Mouse (Mus musculus): ENCODE data around the gene Rsl24d1. TPM values are rescaled to one million over a fixed set of nuclear protein-coding genes. Genes with fewer than 3 reads are reported as not detected.

Gene Rsl24d1
- polyA plus RNA-seq, 1 experiment from 2014 or later: 114 TPM

DNA sequence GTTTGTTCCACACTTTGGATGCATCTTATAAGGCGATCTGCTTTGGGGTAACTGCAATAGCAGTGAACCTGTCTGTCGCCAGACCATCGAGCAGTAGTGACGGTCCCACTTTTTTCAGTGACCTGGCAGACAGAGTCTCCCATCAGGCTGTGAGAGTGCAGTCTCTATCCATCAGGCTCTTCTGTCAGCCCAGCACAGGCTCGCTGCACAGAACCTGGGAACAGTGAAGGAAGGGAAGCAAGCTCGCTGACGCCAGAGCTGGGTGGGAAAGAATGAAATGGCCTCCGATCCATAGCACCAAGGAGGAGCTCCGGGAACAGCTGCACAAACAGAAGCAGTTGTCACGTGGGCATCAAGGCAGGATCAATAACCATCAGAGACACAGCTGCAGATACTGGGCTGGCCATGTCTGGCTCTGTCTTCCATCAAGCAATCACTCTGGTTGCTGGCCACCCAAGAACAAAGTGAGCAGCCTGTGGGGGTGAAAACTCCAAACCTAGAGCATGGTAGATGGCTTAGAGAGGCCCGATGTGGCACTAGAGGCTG is 24.2 kb downstream of the Rsl24d1 start:
- Histone ChIP-seq H3K4me3 (ENCODE audit: low read depth, low read length) (no peak overlapping the region), H3K36me3 (ENCODE audit: control insufficient read depth, insufficient read depth, low read length) (no peaks in the 10 kb centered on the region), H3K27me3 (ENCODE audit: control insufficient read depth, insufficient read depth, low read length) (no peaks in the 10 kb centered on the region), H3K27ac (ENCODE audit: low read length) (no peak overlapping the region), H3K4me2 (replicated peaks; ENCODE audit: low read depth, low read length) (no peak overlapping the region), H3K9me3 (ENCODE audit: control insufficient read depth, low read depth, low read length) (no peaks in the 10 kb centered on the region), H3K4me1 (ENCODE audit: control insufficient read depth, insufficient read depth, low read length) (no peaks in the 10 kb centered on the region), H3K9ac (replicated peaks; ENCODE audit: low read depth, low read length) (no peak overlapping the region)
- ATAC-seq (ENCODE audit: insufficient number of reproducible peaks, insufficient read depth, low FRiP score, low read depth): no peak
- 35% methylated on average over 11 of the region's 11 CpGs for WGBS

DNA sequence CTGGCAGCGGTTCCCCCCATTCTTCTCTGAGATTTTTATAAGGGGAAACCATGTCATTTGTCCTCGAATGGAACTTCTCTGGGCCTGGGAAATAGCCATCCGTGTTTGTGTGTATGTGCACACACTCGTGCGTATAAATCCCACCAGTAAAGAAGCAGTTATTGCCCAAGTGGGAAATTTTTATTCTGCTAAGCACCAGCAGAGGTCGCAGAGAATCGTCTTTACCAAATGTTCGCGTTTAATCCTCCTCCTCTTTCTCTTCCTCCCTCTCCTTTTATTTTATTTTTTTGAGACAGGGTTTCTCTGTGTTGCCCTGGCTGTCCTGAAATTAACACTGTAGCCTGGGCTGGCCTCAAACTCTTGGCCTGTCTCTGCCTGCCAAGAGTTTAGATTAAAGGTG is 41.1 kb downstream of the Rsl24d1 start:
- 50% methylated on average over 9 of the region's 9 CpGs for WGBS
- Histone ChIP-seq H3K4me1 (ENCODE audit: control insufficient read depth, insufficient read depth, low read length) (no peaks in the 10 kb centered on the region), H3K27me3 (ENCODE audit: control insufficient read depth, insufficient read depth, low read length) (no peaks in the 10 kb centered on the region), H3K9me3 (ENCODE audit: control insufficient read depth, low read depth, low read length) (no peaks in the 10 kb centered on the region), H3K4me3 (ENCODE audit: low read depth, low read length) (no peak overlapping the region), H3K4me2 (replicated peaks; ENCODE audit: low read depth, low read length) (no peak overlapping the region), H3K36me3 (ENCODE audit: control insufficient read depth, insufficient read depth, low read length) (no peaks in the 10 kb centered on the region), H3K27ac (ENCODE audit: low read length) (no peak overlapping the region), H3K9ac (replicated peaks; ENCODE audit: low read depth, low read length) (no peak overlapping the region)
- ATAC-seq (ENCODE audit: insufficient number of reproducible peaks, insufficient read depth, low FRiP score, low read depth): no peak

DNA sequence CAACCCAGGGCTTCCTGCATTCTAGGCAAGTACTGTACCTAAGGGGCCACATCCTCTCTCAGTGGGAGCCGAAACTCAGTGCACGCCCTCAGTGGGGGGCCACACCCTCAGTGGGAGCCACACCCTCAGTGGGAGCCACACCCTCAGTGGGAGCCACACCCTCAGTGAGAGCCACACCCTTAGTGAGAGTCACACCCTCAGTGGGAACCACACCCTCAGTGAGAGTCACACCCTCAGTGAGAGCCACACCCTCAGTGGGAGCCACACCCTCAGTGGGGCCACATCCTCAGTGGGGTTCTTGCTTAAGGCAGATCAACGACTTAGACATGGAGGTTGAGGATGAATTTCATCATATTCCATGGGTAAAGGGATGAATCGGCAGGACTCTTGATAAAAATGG is 44.7 kb downstream of the Rsl24d1 start:
- no peak overlapping the region for H3K9ac ChIP-seq (replicated peaks; ENCODE audit: low read depth, low read length)
- H3K4me1 ChIP-seq (ENCODE audit: control insufficient read depth, insufficient read depth, low read length): no peaks in the 10 kb centered on the region
- H3K4me3 ChIP-seq (ENCODE audit: low read depth, low read length): no peak overlapping the region
- H3K27me3 ChIP-seq (ENCODE audit: control insufficient read depth, insufficient read depth, low read length): no peaks in the 10 kb centered on the region
- H3K27ac ChIP-seq (ENCODE audit: low read length): no peak overlapping the region
- no peak for ATAC-seq (ENCODE audit: insufficient number of reproducible peaks, insufficient read depth, low FRiP score, low read depth)
- no peaks in the 10 kb centered on the region for H3K9me3 ChIP-seq (ENCODE audit: control insufficient read depth, low read depth, low read length)
- no peak overlapping the region for H3K4me2 ChIP-seq (replicated peaks; ENCODE audit: low read depth, low read length)
- WGBS: 84% methylated on average over 4 of the region's 4 CpGs
- no peaks in the 10 kb centered on the region for H3K36me3 ChIP-seq (ENCODE audit: control insufficient read depth, insufficient read depth, low read length)

DNA sequence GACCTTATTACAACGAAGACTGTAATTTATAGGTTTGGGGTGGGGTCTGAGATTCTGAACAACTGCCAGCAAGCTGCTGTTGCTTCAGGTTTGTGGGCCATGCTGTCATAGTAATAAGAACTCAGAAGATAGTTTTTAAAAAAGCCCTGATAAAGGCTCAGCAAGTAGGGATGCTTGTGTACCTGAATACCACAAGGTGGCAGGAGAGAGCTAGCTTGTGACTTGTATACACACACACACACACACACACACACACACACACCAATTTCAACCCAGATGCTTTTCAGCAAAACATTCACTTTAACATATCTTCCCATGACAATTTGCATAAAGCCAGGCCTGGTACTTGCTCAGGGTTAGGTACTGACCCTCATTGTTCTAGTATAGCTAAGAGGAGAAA is 46.0 kb downstream of the Rsl24d1 start:
- H3K4me3 ChIP-seq (ENCODE audit: low read depth, low read length): no peak overlapping the region
- H3K4me2 ChIP-seq (replicated peaks; ENCODE audit: low read depth, low read length): no peak overlapping the region
- no peak for ATAC-seq (ENCODE audit: insufficient number of reproducible peaks, insufficient read depth, low FRiP score, low read depth)
- no peaks in the 10 kb centered on the region for H3K9me3 ChIP-seq (ENCODE audit: control insufficient read depth, low read depth, low read length)
- H3K27me3 ChIP-seq (ENCODE audit: control insufficient read depth, insufficient read depth, low read length): no peaks in the 10 kb centered on the region
- H3K4me1 ChIP-seq (ENCODE audit: control insufficient read depth, insufficient read depth, low read length): no peaks in the 10 kb centered on the region
- H3K9ac ChIP-seq (replicated peaks; ENCODE audit: low read depth, low read length): no peak overlapping the region
- H3K36me3 ChIP-seq (ENCODE audit: control insufficient read depth, insufficient read depth, low read length): no peaks in the 10 kb centered on the region
- no peak overlapping the region for H3K27ac ChIP-seq (ENCODE audit: low read length)
- 39% methylated on average over 1 of the region's 1 CpGs for WGBS

DNA sequence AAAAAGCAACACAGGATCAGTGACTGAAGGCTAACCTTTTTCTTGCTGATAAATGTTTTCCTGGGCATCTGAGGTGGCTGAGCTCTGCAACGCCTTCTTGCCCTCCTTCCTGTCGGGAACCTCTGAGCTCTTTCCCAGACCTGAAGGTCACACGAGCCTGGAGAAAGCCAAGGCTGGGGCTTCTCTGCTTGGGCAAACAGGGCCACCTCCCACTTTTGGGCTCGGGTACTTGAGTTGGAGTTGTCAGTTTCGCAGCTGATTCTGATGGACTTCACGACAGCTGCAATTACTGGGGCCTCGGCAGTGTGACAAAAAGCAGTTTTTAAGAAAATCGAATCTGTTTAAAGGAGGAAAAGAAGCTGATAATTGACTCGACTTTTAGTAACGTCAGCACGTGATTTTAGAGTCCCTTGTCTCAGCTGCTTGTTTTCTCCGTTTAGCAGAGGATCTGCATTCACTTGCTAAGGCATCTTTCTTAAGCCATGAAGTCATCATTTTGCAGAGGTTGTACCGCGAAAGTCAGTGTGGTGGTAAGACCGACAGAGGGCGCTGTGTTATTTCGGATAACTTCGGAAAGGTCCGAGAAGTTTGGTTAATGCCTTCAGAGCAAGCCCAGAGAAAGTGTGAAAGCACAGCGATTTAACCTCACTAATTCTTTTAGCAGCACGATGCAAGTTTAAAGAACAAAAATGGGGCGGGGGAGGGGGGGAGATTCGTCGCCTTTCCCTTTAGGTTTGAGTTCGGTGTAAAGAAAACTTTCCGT is 49.5 kb downstream of the Rsl24d1 start:
- Histone ChIP-seq H3K9ac (replicated peaks; ENCODE audit: low read depth, low read length) (peak overlapping the region; percentile 21; the same call in 1 of the 2 replicates), H3K9me3 (ENCODE audit: control insufficient read depth, low read depth, low read length) (no peaks in the 10 kb centered on the region), H3K4me3 (ENCODE audit: low read depth, low read length) (peak overlapping the region; percentile 26; the same call in 1 of the 2 replicates), H3K4me2 (replicated peaks; ENCODE audit: low read depth, low read length) (peak overlapping the region; percentile 47), H3K27ac (ENCODE audit: low read length) (no peak overlapping the region), H3K27me3 (ENCODE audit: control insufficient read depth, insufficient read depth, low read length) (no peaks in the 10 kb centered on the region), H3K4me1 (ENCODE audit: control insufficient read depth, insufficient read depth, low read length) (no peaks in the 10 kb centered on the region), H3K36me3 (ENCODE audit: control insufficient read depth, insufficient read depth, low read length) (no peaks in the 10 kb centered on the region)
- ATAC-seq (ENCODE audit: insufficient number of reproducible peaks, insufficient read depth, low FRiP score, low read depth): no peak
- 19% methylated on average over 26 of the region's 26 CpGs for WGBS

DNA sequence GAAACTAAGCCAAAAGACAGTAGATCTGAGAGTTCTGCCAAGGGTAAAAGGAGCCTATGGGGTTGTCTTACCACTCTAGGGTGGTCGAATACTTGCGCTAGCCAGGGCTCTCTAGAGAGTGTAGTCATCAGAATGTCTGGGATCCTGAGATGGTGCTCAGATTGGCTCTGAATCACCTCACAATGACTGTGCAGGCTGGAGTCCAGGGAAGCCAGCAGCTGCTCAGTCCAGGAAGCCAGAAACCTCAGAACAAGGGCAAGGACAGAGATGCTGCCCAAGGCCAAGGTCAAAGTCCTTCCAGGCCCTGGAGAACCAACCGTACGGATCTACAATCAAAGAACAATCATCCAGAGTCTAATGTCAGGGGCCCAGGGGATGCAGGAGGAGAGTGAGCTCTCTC is 52.4 kb downstream of the Rsl24d1 start:
- ATAC-seq (ENCODE audit: insufficient number of reproducible peaks, insufficient read depth, low FRiP score, low read depth): no peak
- H3K27ac ChIP-seq (ENCODE audit: low read length): no peak overlapping the region

More for the DNA sequence above, 52.4 kb downstream of the Rsl24d1 start:
- 86% methylated on average over 4 of the region's 4 CpGs for WGBS
- H3K27me3 ChIP-seq (ENCODE audit: control insufficient read depth, insufficient read depth, low read length): no peaks in the 10 kb centered on the region
- no peak overlapping the region for H3K4me2 ChIP-seq (replicated peaks; ENCODE audit: low read depth, low read length)
- H3K4me3 ChIP-seq (ENCODE audit: low read depth, low read length): no peak overlapping the region
- no peak overlapping the region for H3K9ac ChIP-seq (replicated peaks; ENCODE audit: low read depth, low read length)
- no peaks in the 10 kb centered on the region for H3K4me1 ChIP-seq (ENCODE audit: control insufficient read depth, insufficient read depth, low read length)
- H3K36me3 ChIP-seq (ENCODE audit: control insufficient read depth, insufficient read depth, low read length): no peaks in the 10 kb centered on the region
- H3K9me3 ChIP-seq (ENCODE audit: control insufficient read depth, low read depth, low read length): no peaks in the 10 kb centered on the region

Other genes with a start within 250 kb of the Rsl24d1 start
- gene Pygo1, start 187.8 kb upstream of the Rsl24d1 start, polyA plus RNA-seq (2014; fragmentation: Nextera tagmentation; extraction: Ambion mirVana): 6.8 and 7.4 TPM in 2 replicates
- gene Dyx1c1, start 154.6 kb upstream of the Rsl24d1 start, polyA plus RNA-seq (2014; fragmentation: Nextera tagmentation; extraction: Ambion mirVana): 0.85 and 1.7 TPM in 2 replicates
- gene Gm44503, start 154.6 kb upstream of the Rsl24d1 start, polyA plus RNA-seq (2014; fragmentation: Nextera tagmentation; extraction: Ambion mirVana): not detected in 2 replicates
- 12.4 and 14.6 TPM in 2 replicates for gene Ccpg1os, start 128.0 kb upstream of the Rsl24d1 start, polyA plus RNA-seq (2014; fragmentation: Nextera tagmentation; extraction: Ambion mirVana)
- 21.6 and 27.4 TPM in 2 replicates for gene Ccpg1, start 128.0 kb upstream of the Rsl24d1 start, polyA plus RNA-seq (2014; fragmentation: Nextera tagmentation; extraction: Ambion mirVana)
- gene Pigb, start 73.0 kb upstream of the Rsl24d1 start, polyA plus RNA-seq (2014; fragmentation: Nextera tagmentation; extraction: Ambion mirVana): 19.1 and 20.0 TPM in 2 replicates
- 5.0 and 5.4 TPM in 2 replicates for gene Rab27a, start 68.6 kb upstream of the Rsl24d1 start, polyA plus RNA-seq (2014; fragmentation: Nextera tagmentation; extraction: Ambion mirVana)
- 0.36 and 0.39 TPM in 2 replicates for gene Khdc3, start 11.6 kb upstream of the Rsl24d1 start, polyA plus RNA-seq (2014; fragmentation: Nextera tagmentation; extraction: Ambion mirVana)
- not detected in 2 replicates for gene Gm20509, start 11.0 kb upstream of the Rsl24d1 start, polyA plus RNA-seq (2014; fragmentation: Nextera tagmentation; extraction: Ambion mirVana)

All from stomach, embryonic 14.5 days (tissue).